Mouse (Mus musculus) thymus, adult 2 months (tissue): ENCODE results near the gene Slco3a1.

Experiments used
- CTCF ChIP-seq: fragments of 200-500 bp; IDR thresholded peaks from 2 replicates; pipeline ENCODE4 v1.5.1; 2012; ENCODE audit warnings: mild to moderate bottlenecking, control low read depth, low read length, moderate library complexity, borderline replicate concordance; ENCODE audit not compliant: control insufficient read depth, poor library complexity, insufficient read depth; ENCODE audit errors: extremely low read depth
- POLR2A ChIP-seq: fragments of 200-500 bp; IDR thresholded peaks from 2 replicates; pipeline ENCODE4 v1.6.1; 2012; ENCODE audit warnings: mild to moderate bottlenecking, low read length, control low read depth, moderate library complexity; ENCODE audit not compliant: control insufficient read depth, poor library complexity, insufficient read depth; ENCODE audit errors: extremely low read depth

DNA sequence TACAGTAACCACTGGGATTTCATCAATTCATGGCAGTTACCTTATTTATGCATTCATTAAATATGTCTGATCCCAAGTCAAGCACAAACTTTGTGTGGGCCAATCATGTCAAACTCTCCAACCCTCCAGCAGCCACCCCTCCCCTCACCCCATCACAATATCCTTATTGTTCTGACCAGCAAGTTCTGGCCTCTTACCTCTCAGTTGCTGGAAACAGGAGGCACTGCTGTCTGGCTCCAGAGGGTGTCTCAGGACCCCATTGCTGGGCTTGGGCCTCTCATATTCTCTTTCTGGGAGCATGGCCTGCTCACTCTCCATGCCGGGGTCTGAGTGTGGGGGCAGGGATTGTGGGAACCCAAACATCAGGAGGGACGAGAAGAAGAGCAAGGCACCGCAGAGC, 208.1 kb downstream of the Slco3a1 start:
- no peak for TF ChIP-seq CTCF
- no peak for TF ChIP-seq POLR2A
